Mouse (Mus musculus): ENCODE measurements around the gene Hopx.
A peak's percentile ranks its signal among the peaks of the same experiment; 100 is the strongest.

The Hopx gene

GRCm38 (mm10) chr5:77114817-77115731 is at the start of gene Hopx:
TSS of gene Hopx (minus strand) at chr5:77115121.
- peak; percentile 47 for DNase-seq (ENCODE audit: low spot score)

- DNase-seq (ENCODE audit: low spot score), result no peak
Measured at GRCm38 (mm10) chr5:77163597-77163996, 48.7 kb upstream of the Hopx start.

GRCm38 (mm10) chr5:77162566-77162965 is 47.6 kb upstream of the Hopx start:
- DNase-seq (ENCODE audit: low spot score), result no peak

DNA sequence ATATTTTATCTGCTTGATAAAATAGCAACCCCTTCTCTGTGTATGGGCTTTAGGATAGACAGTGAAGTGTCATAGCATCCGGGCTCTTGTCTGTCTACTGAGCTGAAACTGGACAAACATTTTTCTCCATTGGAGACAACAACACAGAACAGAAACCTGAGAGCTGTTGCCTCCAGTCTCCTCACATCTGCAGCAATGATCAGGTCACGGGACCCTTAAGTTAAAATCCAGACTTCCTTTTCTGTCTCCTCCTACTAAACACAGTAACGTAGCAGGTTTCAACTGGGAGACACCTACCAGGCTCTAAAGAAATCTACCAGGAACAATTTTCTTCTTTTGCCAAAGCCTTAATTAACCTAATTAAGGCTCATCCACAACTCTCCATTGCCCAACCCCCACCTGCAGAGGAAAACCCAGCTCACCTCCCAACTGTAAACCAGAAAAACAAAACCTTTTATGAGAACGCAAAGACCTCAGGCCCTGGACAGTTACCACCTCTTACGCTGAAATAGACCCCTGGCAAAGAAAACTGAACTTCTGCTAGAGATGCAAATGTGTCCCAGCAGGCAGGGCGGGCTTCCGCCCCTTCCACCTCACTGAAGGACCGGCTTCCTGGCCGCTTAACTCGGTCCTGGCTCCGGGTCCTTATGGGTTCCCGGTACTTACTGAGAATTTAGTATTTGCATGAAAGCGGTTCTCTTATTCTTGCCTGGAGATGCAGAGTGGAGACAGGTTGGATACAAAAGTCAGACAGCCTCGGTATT is 43.0 kb upstream of the Hopx start:
- no peak for DNase-seq (ENCODE audit: low spot score)

DNA sequence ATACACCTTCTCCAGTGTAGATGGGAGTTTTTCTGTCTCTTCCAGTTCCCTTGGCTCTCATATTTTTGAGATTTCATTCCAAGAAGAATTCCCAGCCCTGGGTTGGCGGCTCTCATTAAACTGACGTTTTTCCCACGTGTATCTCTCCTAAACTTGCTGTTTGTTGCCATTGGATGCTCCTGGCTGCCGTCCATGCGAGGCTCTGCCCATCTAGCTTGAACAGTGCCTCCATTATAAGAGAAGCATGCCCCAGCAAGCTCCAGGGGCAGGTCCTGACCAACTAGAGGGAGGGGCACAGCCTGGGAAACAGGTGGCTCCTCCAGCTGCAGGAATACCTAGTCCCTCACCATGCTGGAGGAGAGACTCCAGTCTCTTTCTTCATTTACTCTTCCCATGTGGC is 42.0 kb upstream of the Hopx start:
- peak; percentile 56 for DNase-seq (ENCODE audit: low spot score)

- DNase-seq (ENCODE audit: low spot score), result no peak
Measured at GRCm38 (mm10) chr5:77155526-77155925, 40.6 kb upstream of the Hopx start.

GRCm38 (mm10) chr5:77154812-77155211 is 39.9 kb upstream of the Hopx start:
- peak; percentile 79 for DNase-seq (ENCODE audit: low spot score)

- DNase-seq (ENCODE audit: low spot score), result no peak
Measured at GRCm38 (mm10) chr5:77151738-77152137, 36.8 kb upstream of the Hopx start.

GRCm38 (mm10) chr5:77151075-77151474 is 36.2 kb upstream of the Hopx start:
- DNase-seq (ENCODE audit: low spot score), result no peak

DNA sequence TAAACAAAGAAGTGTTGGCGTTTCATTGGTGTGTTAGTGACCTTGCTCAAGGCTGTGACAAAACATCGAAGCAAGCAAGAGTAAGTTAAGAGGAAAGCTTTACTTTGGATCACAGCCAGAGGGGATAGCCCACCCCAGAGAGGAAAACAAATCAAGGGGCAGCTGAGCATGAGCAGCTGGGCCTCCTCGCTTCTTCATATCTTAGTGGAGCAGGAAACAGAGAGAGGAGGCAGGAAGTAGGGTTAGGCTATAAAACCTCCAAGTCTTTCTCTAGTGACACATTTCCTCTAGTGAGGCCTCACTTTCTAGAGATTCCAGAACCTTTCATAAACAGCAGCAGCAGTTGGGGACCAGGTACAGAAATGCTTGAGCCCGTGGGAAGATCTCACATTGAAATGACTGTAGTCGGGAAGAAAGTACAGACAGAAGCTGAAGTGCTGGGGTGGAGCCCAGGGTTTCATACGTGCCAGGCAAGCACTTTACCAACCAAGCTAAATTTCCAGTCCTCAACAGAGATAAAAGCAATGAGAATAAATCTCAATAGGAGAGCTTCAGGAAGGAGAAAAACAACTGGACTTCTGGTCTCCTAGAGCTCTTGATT is 33.2 kb upstream of the Hopx start:
- no peak for DNase-seq (ENCODE audit: low spot score)

DNA sequence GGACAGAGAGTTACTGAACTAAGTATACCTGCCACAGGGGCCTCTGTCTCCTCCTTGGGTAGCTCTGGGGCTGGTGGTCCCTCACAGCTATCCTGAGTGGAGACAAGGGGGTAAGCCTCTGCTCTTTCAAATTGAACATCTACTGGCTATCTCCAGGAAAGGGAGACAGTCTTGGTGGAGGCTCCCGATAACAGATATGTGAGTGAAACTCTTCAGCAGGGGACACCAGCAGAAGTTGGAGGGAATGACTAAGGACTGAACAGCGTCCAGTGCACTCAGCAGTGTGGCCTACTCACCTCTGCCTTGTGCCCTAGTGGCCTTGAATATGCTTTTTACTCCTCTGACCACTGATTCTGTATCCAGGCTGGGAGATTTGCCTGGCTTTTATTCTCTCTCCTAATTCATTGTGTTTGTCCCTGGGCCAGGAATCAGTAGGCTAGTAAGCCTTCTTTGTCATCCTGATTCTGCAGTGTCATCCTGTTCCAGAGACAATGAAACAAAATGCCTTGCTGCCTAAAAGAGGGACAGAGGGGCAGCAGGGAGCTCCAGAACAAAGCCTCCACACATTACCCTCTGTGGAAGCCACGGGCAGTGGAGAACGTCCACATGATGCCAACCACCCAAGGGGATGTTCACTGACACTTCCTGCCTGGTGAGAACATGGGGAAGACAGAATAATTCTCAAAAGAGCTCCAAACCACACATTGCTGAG is 31.7 kb upstream of the Hopx start:
- peak; percentile 70 for DNase-seq (ENCODE audit: low spot score)

GRCm38 (mm10) chr5:77144647-77145046 is 29.7 kb upstream of the Hopx start:
- DNase-seq (ENCODE audit: low spot score), result no peak

GRCm38 (mm10) chr5:77143076-77143475 is 28.2 kb upstream of the Hopx start:
- DNase-seq (ENCODE audit: low spot score), result peak; percentile 89

- peak; percentile 71 for DNase-seq (ENCODE audit: low spot score)
Measured at GRCm38 (mm10) chr5:77141336-77141735, 26.4 kb upstream of the Hopx start.

- DNase-seq (ENCODE audit: low spot score), result no peak
Measured at GRCm38 (mm10) chr5:77140861-77141260, 25.9 kb upstream of the Hopx start.

DNA sequence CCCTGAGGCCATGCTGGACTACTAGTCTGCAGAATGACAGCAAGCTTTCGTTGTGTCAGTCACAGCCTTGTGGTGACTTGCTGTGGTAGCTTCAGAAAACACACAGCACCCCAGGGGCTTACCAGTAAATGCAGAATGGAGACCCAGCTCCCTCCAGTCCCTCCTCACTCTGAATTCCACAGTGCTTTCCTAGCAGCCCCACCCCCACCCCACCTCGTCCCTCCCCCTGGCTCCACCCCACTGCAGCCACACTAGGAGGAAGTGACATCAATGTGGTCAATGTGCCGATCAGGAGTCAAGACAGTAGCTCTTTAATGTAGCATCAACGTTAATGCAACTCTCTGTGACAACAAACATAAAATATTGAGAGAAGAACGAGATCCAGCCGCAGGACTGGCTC is 25.2 kb upstream of the Hopx start:
- DNase-seq (ENCODE audit: low spot score), result no peak

DNA sequence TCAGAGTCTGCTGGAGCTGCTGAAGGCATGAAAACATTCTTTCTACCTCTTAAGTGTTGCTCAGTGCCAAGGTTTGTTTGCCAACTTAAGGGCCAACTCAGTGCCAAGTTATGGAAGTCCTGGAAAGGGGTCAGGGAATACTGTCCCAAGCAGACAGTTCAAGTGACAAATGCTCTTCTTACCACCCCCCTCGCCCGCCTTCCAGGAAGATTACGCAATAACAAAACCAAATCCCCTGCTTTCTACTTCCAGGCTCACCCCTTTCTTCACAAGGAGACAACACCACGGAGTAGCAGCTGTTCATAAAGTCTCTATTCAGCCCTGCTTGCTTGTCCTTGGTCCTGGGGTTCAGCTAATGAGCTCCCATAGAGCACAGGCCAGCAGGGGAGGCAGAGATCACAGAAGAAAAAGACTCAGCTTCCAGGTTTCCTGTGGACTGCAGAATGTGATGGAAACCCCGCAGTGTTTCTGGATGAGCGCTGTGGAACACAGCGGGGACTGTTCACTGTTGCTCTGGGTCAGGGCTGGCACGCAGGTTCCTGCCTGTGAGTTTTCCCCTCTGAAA is 22.9 kb upstream of the Hopx start:
- peak; percentile 87 for DNase-seq (ENCODE audit: low spot score)

DNA sequence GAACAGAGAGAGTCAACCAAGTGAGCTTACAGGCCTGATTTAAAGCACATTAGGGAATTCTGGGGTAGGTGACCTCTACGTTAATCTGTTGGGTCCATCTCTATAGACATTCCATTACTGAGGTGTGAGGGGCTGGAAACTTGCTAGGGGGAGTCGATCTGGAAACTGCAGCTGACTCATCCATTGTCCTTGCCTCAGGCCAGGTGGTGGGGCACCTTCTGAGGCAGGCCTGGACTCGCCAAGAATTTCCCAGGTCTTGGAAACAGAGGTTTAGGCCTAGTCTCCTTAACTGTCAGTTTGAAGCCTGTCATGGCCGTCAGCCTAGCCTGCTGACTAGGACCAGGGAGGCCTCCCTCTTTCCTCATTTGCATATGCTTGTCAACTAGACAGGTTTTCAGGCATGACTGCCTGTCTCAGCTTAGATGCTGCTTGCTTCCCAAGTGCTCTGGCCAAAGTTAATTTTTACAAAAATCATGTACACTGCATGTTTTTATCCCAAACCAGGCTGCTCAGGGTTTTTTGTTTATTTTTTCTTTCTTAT is 21.8 kb upstream of the Hopx start:
- peak; percentile 34 for DNase-seq (ENCODE audit: low spot score)

GRCm38 (mm10) chr5:77134961-77135360 is 20.0 kb upstream of the Hopx start:
- no peak for DNase-seq (ENCODE audit: low spot score)

DNA sequence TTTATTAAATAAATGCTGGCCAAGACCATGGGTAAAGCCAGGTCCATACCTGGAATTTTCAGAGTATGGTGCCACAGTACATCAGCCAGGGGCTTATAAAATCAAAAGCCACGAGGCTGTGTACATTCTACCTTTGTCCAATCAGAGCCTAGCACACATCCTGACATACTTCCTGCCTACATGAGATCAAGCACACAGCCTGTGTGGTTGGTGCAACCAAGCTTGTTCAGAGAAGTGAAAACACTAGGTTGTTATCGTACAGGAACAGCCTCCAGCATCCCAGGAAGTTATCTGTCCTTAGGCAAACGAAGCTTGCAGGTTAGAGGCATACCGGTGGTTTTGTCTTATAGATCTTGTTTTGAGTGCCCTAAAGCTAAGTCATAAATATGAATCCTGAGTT is 19.5 kb upstream of the Hopx start:
- DNase-seq (ENCODE audit: low spot score), result no peak

GRCm38 (mm10) chr5:77133960-77134359 is 19.0 kb upstream of the Hopx start:
- DNase-seq (ENCODE audit: low spot score), result no peak

All from adipocyte (in vitro differentiated cells).